Mouse (Mus musculus) G1E (cell line): ENCODE measurements at regions not wholly inside any gene's neighbourhood (a gene's known extent, or its start where the extent isn't known, plus 50 kb on each side); places are given as distances from the start of the nearest gene placed in this dataset.

Experiments used
- ATAC-seq: 2 replicates; pipeline ENCODE4 v1.8.0; 2016; ENCODE audit warnings: mild to moderate bottlenecking; ENCODE audit not compliant: insufficient number of reproducible peaks, poor library complexity, low FRiP score, severe bottlenecking; ENCODE audit errors: extremely low read depth
- DNase-seq: peaks from one replicate; pipeline ENCODE4 v3.0.0; 2012; ENCODE audit warnings: low spot score
- H3K27me3 ChIP-seq: 2 replicates; pipeline ENCODE4 v1.6.1; 2012; ENCODE audit warnings: mild to moderate bottlenecking, low read length, inconsistent platforms; ENCODE audit not compliant: insufficient read depth
- H3K36me3 ChIP-seq: replicated peaks from 2 replicates; pipeline ENCODE3; 2012; ENCODE audit warnings: mild to moderate bottlenecking, inconsistent platforms
- H3K4me1 ChIP-seq: 2 replicates; pipeline ENCODE4 v1.6.1; 2012; ENCODE audit warnings: low read depth, low read length, inconsistent platforms, mixed read lengths; ENCODE audit not compliant: insufficient read depth
- H3K4me3 ChIP-seq: 2 replicates; pipeline ENCODE4 v1.5.1; 2012; ENCODE audit warnings: low read depth, mild to moderate bottlenecking, inconsistent platforms, low read length, moderate library complexity, mixed read lengths
- H3K9me3 ChIP-seq: replicated peaks from 2 replicates; pipeline ENCODE4 v1.6.1; 2012; ENCODE audit warnings: inconsistent platforms
- CTCF ChIP-seq: IDR thresholded peaks from 2 replicates; pipeline ENCODE4 v1.5.1; 2012; ENCODE audit warnings: low read depth, low read length, inconsistent platforms, mixed read lengths
- GATA1 ChIP-seq: IDR thresholded peaks from 2 replicates; pipeline ENCODE4 v1.6.1; 2012; ENCODE audit warnings: borderline replicate concordance, low read length, inconsistent platforms, mixed read lengths
- GATA2 ChIP-seq: IDR thresholded peaks from 2 replicates; pipeline ENCODE4 v1.6.1; 2012; ENCODE audit warnings: low read depth, low read length, inconsistent platforms, borderline replicate concordance
- POLR2AphosphoS5 ChIP-seq: IDR thresholded peaks from 2 replicates; pipeline ENCODE4 v1.6.1; 2012; ENCODE audit warnings: low read depth, low read length, inconsistent platforms; ENCODE audit not compliant: insufficient replicate concordance
- TAL1 ChIP-seq: conservative IDR thresholded peaks from 2 replicates; pipeline ENCODE4 v1.6.1; 2012; ENCODE audit warnings: low read depth, low read length, inconsistent platforms, mixed read lengths

GRCm38 (mm10) chr13:35131272-35132185, 104.6 kb upstream of the Eci2 start:
- ATAC-seq, result no peak
- H3K4me1 ChIP-seq, result no peaks in the 10 kb centered on the region
- TF ChIP-seq GATA1 (no peak), TAL1 (no peak), GATA2 (no peak), CTCF (no peak), POLR2AphosphoS5 (no peak)
- no peaks in the 10 kb centered on the region for H3K36me3 ChIP-seq
- H3K9me3 ChIP-seq, result no peaks in the 10 kb centered on the region
- H3K4me3 ChIP-seq, result no peak overlapping the region
- H3K27me3 ChIP-seq, result peaks cover 5% of the 10 kb centered on the region
- DNase-seq, result no peak

- DNase-seq (no peak), ATAC-seq (no peak)
- Histone ChIP-seq H3K4me1 (no peaks in the 10 kb centered on the region), H3K9me3 (no peaks in the 10 kb centered on the region), H3K36me3 (no peaks in the 10 kb centered on the region), H3K27me3 (peaks cover 2% of the 10 kb centered on the region), H3K4me3 (no peak overlapping the region)
- TF ChIP-seq CTCF, result no peak
- no peak for TF ChIP-seq POLR2AphosphoS5
- TF ChIP-seq TAL1, result no peak
- no peak for TF ChIP-seq GATA2
- no peak for TF ChIP-seq GATA1
Measured at GRCm38 (mm10) chr13:35151629-35152028, 124.7 kb upstream of the Eci2 start.

GRCm38 (mm10) chr13:35159456-35159855, 132.6 kb upstream of the Eci2 start:
- TF ChIP-seq POLR2AphosphoS5, result no peak
- TF ChIP-seq GATA1, result no peak
- no peak for TF ChIP-seq TAL1
- TF ChIP-seq GATA2, result no peak
- no peak for TF ChIP-seq CTCF
- no peaks in the 10 kb centered on the region for H3K4me1 ChIP-seq
- H3K27me3 ChIP-seq, result peaks cover 3% of the 10 kb centered on the region
- H3K36me3 ChIP-seq, result no peaks in the 10 kb centered on the region
- no peaks in the 10 kb centered on the region for H3K9me3 ChIP-seq
- ATAC-seq (no peak), DNase-seq (no peak)
- no peak overlapping the region for H3K4me3 ChIP-seq

- no peaks in the 10 kb centered on the region for H3K36me3 ChIP-seq
- H3K4me3 ChIP-seq, result no peak overlapping the region
- TF ChIP-seq GATA2 (no peak), POLR2AphosphoS5 (no peak), TAL1 (no peak), CTCF (no peak), GATA1 (no peak)
- H3K4me1 ChIP-seq, result no peaks in the 10 kb centered on the region
- H3K27me3 ChIP-seq, result peaks cover 3% of the 10 kb centered on the region
- DNase-seq, result no peak
- ATAC-seq, result no peak
- no peaks in the 10 kb centered on the region for H3K9me3 ChIP-seq
Measured at GRCm38 (mm10) chr13:35160767-35161166, 133.9 kb upstream of the Eci2 start.

GRCm38 (mm10) chr13:35166080-35166479, 139.2 kb upstream of the Eci2 start:
- ATAC-seq (no peak), DNase-seq (no peak)
- no peaks in the 10 kb centered on the region for H3K36me3 ChIP-seq
- no peak for TF ChIP-seq POLR2AphosphoS5
- no peak for TF ChIP-seq GATA1
- no peak for TF ChIP-seq GATA2
- TF ChIP-seq CTCF, result no peak
- TF ChIP-seq TAL1, result no peak
- H3K4me1 ChIP-seq, result no peaks in the 10 kb centered on the region
- no peaks in the 10 kb centered on the region for H3K9me3 ChIP-seq
- no peak overlapping the region for H3K4me3 ChIP-seq
- H3K27me3 ChIP-seq, result no peaks in the 10 kb centered on the region

GRCm38 (mm10) chr13:35166831-35167541, 140.1 kb upstream of the Eci2 start:
- no peak overlapping the region for H3K4me3 ChIP-seq
- no peaks in the 10 kb centered on the region for H3K27me3 ChIP-seq
- H3K4me1 ChIP-seq, result no peaks in the 10 kb centered on the region
- TF ChIP-seq TAL1, result no peak
- no peak for TF ChIP-seq POLR2AphosphoS5
- TF ChIP-seq CTCF, result no peak
- no peak for TF ChIP-seq GATA1
- no peaks in the 10 kb centered on the region for H3K36me3 ChIP-seq
- ATAC-seq, result no peak
- DNase-seq, result no peak
- H3K9me3 ChIP-seq, result no peaks in the 10 kb centered on the region
